Mouse (Mus musculus) liver, embryonic 16.5 days (tissue): ENCODE data around the gene Tns2. TPM values are rescaled to one million over a fixed set of nuclear protein-coding genes. Genes with fewer than 3 reads are reported as not detected.
"Not testable (repeated sequence)": the region's sequence is repeated elsewhere in the genome, so short reads cannot be mapped to it uniquely, and the experiment has no call there.

Experiments used
- ATAC-seq: fragments of 200-750 bp; cut with Nextera tagmentation; 2 replicates; pipeline ENCODE4 v1.8.0; 2017; ENCODE audit warnings: low read depth, mild to moderate bottlenecking, moderate number of reproducible peaks, moderate library complexity
- H3K27ac ChIP-seq: fragments of 300-500 bp; sonication (generic); 2 replicates; pipeline ENCODE4 v1.5.1; 2014; ENCODE audit warnings: mild to moderate bottlenecking, low read length
- H3K27me3 ChIP-seq: fragments of 300-500 bp; sonication (generic); 2 replicates; pipeline ENCODE4 v1.6.1; 2014; ENCODE audit warnings: low read depth, low read length, mixed read lengths; ENCODE audit not compliant: control insufficient read depth, insufficient read depth
- H3K36me3 ChIP-seq: fragments of 300-500 bp; sonication (generic); 2 replicates; pipeline ENCODE4 v1.6.1; 2014; ENCODE audit warnings: mild to moderate bottlenecking; ENCODE audit not compliant: control insufficient read depth, insufficient read depth
- H3K4me1 ChIP-seq: fragments of 300-500 bp; sonication (generic); 2 replicates; pipeline ENCODE4 v1.6.1; 2014; ENCODE audit warnings: low read depth, low read length, mixed read lengths; ENCODE audit not compliant: control insufficient read depth
- H3K4me2 ChIP-seq: fragments of 300-500 bp; sonication (generic); 2 replicates; pipeline ENCODE4 v1.6.1; 2014; ENCODE audit warnings: low read depth, low read length, mixed read lengths
- H3K4me3 ChIP-seq: fragments of 300-500 bp; sonication (generic); 2 replicates; pipeline ENCODE4 v1.5.1; 2014; ENCODE audit warnings: low read depth, mild to moderate bottlenecking, low read length
- H3K9ac ChIP-seq: fragments of 300-500 bp; sonication (generic); 2 replicates; pipeline ENCODE4 v1.6.1; 2014; ENCODE audit warnings: low read depth, low read length
- H3K9me3 ChIP-seq: fragments of 300-500 bp; sonication (generic); replicated peaks from 2 replicates; pipeline ENCODE4 v1.6.1; 2016; ENCODE audit warnings: low read length; ENCODE audit not compliant: control insufficient read depth
- WGBS: fragments of 180-500 bp; shearing (Covaris S2); extraction: QIAGEN DNeasy Blood & Tissue Kit; methylation state at CpG from one replicate; pipeline ENCODE4 v1.1.7; 2014; ENCODE audit not compliant: insufficient replicate concordance; 5-methylcytosine and 5-hydroxymethylcytosine counted together
- polyA plus RNA-seq: library from polyadenylated mRNA; unstranded; fragments of >200 nt; fragmentation: Nextera tagmentation; extraction: Ambion mirVana; gene quantifications from 2 replicates; pipeline ENCODE4 v1.2.1, GENCODE M21; 2015

The Tns2 gene
- polyA plus RNA-seq, 1 experiment from 2014 or later = 6.8 TPM

DNA sequence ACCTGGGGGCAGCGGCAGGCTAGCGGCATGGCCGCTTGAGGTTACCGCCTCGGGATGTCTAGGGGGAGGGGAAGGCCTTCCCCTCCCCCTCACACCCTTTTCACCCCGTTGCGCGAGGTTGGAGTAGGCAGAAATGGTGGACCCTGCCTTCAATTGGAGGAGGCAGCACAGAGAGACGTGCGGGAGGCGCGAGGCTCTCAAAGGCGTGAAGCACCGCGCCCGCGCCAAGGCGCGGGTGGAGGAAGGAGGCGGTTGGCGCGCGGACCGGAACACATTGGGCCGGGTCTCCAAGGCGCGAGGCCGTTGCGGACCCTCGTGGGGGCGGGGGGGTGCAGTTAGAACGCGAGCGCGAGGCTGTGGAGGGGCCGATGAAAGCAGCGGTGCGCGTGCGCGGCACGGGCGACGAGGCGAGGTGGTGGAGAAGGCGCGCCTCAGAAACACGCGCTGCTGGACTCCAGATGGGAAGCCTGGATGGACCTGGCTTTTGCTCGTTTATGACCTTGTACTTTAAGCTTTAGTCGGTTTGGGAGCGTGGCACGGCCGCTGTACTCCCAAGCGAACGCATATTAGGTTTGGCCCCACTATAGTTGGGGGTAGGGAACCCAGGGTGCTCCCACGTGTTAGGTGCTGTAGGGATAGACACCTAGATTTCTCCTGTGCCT is 26.0 kb upstream of the Tns2 start:
- peak overlapping the region; percentile 93 for H3K9ac ChIP-seq
- peaks cover 18% of the 10 kb centered on the region for H3K4me1 ChIP-seq
- H3K4me2 ChIP-seq = peak overlapping the region; percentile 86
- no peaks in the 10 kb centered on the region; the same call in 1 of the 2 replicates for H3K36me3 ChIP-seq
- H3K27me3 ChIP-seq = no peaks in the 10 kb centered on the region
- under 1% methylated on average over 57 of the region's 57 CpGs for WGBS
- ATAC-seq = peak; percentile 12
- H3K9me3 ChIP-seq = no peaks in the 10 kb centered on the region
- peak overlapping the region; percentile 91 for H3K27ac ChIP-seq
- H3K4me3 ChIP-seq = peak overlapping the region; percentile 85

GRCm38 (mm10) chr15:102074876-102075585 is 25.2 kb upstream of the Tns2 start:
- H3K4me1 ChIP-seq = peaks cover 18% of the 10 kb centered on the region
- H3K27ac ChIP-seq = no peak overlapping the region; the same call in 1 of the 2 replicates
- H3K4me2 ChIP-seq = peak overlapping the region; percentile 86
- peak overlapping the region; percentile 85 for H3K4me3 ChIP-seq
- no peaks in the 10 kb centered on the region for H3K27me3 ChIP-seq
- H3K9ac ChIP-seq = peak overlapping the region; percentile 93
- no peaks in the 10 kb centered on the region for H3K9me3 ChIP-seq
- WGBS = 2% methylated on average over 11 of the region's 11 CpGs
- no peaks in the 10 kb centered on the region; the same call in 1 of the 2 replicates for H3K36me3 ChIP-seq
- no peak for ATAC-seq

GRCm38 (mm10) chr15:102077111-102077677 is 23.0 kb upstream of the Tns2 start:
- Histone ChIP-seq H3K27me3 (no peaks in the 10 kb centered on the region), H3K9ac (no peak overlapping the region), H3K9me3 (no peaks in the 10 kb centered on the region), H3K27ac (no peak overlapping the region), H3K36me3 (no peaks in the 10 kb centered on the region; the same call in 1 of the 2 replicates), H3K4me3 (no peak overlapping the region), H3K4me2 (no peak overlapping the region), H3K4me1 (peaks cover 18% of the 10 kb centered on the region)
- ATAC-seq = no peak
- 67% methylated on average over 2 of the region's 2 CpGs for WGBS

- WGBS = 66% methylated on average over 4 of the region's 4 CpGs
- H3K4me1 ChIP-seq = peaks cover 14% of the 10 kb centered on the region
- no peak for ATAC-seq
- H3K4me3 ChIP-seq = no peak overlapping the region
- H3K9me3 ChIP-seq = no peaks in the 10 kb centered on the region
- no peak overlapping the region for H3K9ac ChIP-seq
- no peak overlapping the region for H3K4me2 ChIP-seq
- H3K27me3 ChIP-seq = no peaks in the 10 kb centered on the region
- no peaks in the 10 kb centered on the region; the same call in none of the 2 replicates for H3K36me3 ChIP-seq
- no peak overlapping the region for H3K27ac ChIP-seq
Measured at GRCm38 (mm10) chr15:102079221-102079620, 21.0 kb upstream of the Tns2 start.

- H3K4me3 ChIP-seq, H3K36me3 ChIP-seq, H3K27ac ChIP-seq, H3K9me3 ChIP-seq, ATAC-seq, H3K27me3 ChIP-seq, H3K4me2 ChIP-seq, H3K9ac ChIP-seq: not testable (repeated sequence)
- peaks cover 11% of the 10 kb centered on the region for H3K4me1 ChIP-seq
- WGBS = 61% methylated on average over 8 of the region's 8 CpGs
Measured at GRCm38 (mm10) chr15:102079924-102080323, 20.3 kb upstream of the Tns2 start.

- H3K36me3 ChIP-seq = peaks cover 8% of the 10 kb centered on the region
- no peaks in the 10 kb centered on the region for H3K27me3 ChIP-seq
- peaks cover 6% of the 10 kb centered on the region for H3K4me1 ChIP-seq
- no peak overlapping the region for H3K27ac ChIP-seq
- H3K4me2 ChIP-seq = no peak overlapping the region
- 54% methylated on average over 2 of the region's 2 CpGs for WGBS
- ATAC-seq = no peak
- no peak overlapping the region for H3K9ac ChIP-seq
- no peaks in the 10 kb centered on the region for H3K9me3 ChIP-seq
- H3K4me3 ChIP-seq = no peak overlapping the region
Measured at GRCm38 (mm10) chr15:102080429-102080828, 19.8 kb upstream of the Tns2 start.

GRCm38 (mm10) chr15:102082148-102082547 is 18.1 kb upstream of the Tns2 start:
- ATAC-seq = no peak
- WGBS = 79% methylated on average over 4 of the region's 4 CpGs

GRCm38 (mm10) chr15:102083028-102083427 is 17.2 kb upstream of the Tns2 start:
- Histone ChIP-seq H3K27me3 (no peaks in the 10 kb centered on the region), H3K9me3 (no peaks in the 10 kb centered on the region), H3K4me3 (no peak overlapping the region), H3K4me1 (peaks cover 4% of the 10 kb centered on the region; the same call in 1 of the 2 replicates), H3K36me3 (peaks cover 25% of the 10 kb centered on the region), H3K9ac (no peak overlapping the region), H3K4me2 (no peak overlapping the region), H3K27ac (no peak overlapping the region)
- ATAC-seq = no peak
- 67% methylated on average over 4 of the region's 4 CpGs for whole genome bisulfite sequencing

More at GRCm38 (mm10) chr15:102082148-102082547, 18.1 kb upstream of the Tns2 start:
- H3K4me2 ChIP-seq = no peak overlapping the region
- H3K4me3 ChIP-seq = no peak overlapping the region
- no peaks in the 10 kb centered on the region for H3K9me3 ChIP-seq
- H3K36me3 ChIP-seq = peaks cover 20% of the 10 kb centered on the region
- H3K9ac ChIP-seq = no peak overlapping the region
- no peak overlapping the region for H3K27ac ChIP-seq
- no peaks in the 10 kb centered on the region for H3K27me3 ChIP-seq
- H3K4me1 ChIP-seq = peaks cover 4% of the 10 kb centered on the region; the same call in 1 of the 2 replicates
